20 mouse cellular contexts compared by ENCODE assay signal in genomic region chr5:113005941-113006391, GRCm38 (mm10). TPM values are rescaled to one million over a fixed set of nuclear protein-coding genes. Genes with fewer than 3 reads are reported as not detected.
DNase-seq lines count a peak whose midpoint lies in the region; ATAC-seq and TF ChIP-seq lines count a peak whose summit lies in the region.
"Had no signal": no experiment of that assay in that cellular context is flagged by ENCODE, and none has a peak within 500 bp of the region (broad histone marks: within the 10 kb centered on the region; RNA-seq: fewer than 3 reads in every experiment).

No protein-coding gene starts in this region.

- peak overlapping the region; percentile 32; the same call in 1 of the 2 replicates for H3K27ac ChIP-seq in cerebellum, adult 2 months (ENCODE audit: insufficient read depth, low read length)
- H3K27ac ChIP-seq: embryonic facial prominence, embryonic 10.5 days; forebrain, embryonic 13.5 days; heart, adult 2 months; hindbrain, postnatal 0 days; liver, embryonic 15.5 days; stomach, postnatal 0 days had no signal

- no peak overlapping the region for H3K4me3 ChIP-seq in cerebellum, adult 2 months (replicated peaks; ENCODE audit: insufficient read depth, low read depth, low read length)
- H3K4me3 ChIP-seq: embryonic facial prominence, embryonic 10.5 days; forebrain, embryonic 13.5 days; heart, adult 2 months; liver, embryonic 15.5 days; megakaryocyte, embryonic 14.5 days had no signal

- no peak for TF ChIP-seq CTCF in cerebellum, adult 2 months (IDR thresholded peaks at IDR 0.05; ENCODE audit: borderline replicate concordance, insufficient read depth, low read depth, low read length)

- H3K27me3 ChIP-seq in cerebellum, adult 2 months (ENCODE audit: control insufficient read depth, insufficient read depth, low read length), result no peaks in the 10 kb centered on the region
- H3K27me3 ChIP-seq: liver, embryonic 15.5 days had no signal

- peaks cover 51% of the 10 kb centered on the region for H3K4me1 ChIP-seq in cerebellum, adult 2 months (ENCODE audit: control insufficient read depth, insufficient read depth, low read length)

- no peak for DNase-seq in cerebellum, postnatal 4 days (ENCODE audit: low spot score in 2 of 2)
- peak; percentile 60 to 67 for DNase-seq in cerebellum, adult 2 months
- peak; percentile 51 to 70 for DNase-seq in lung, adult 18-20 months
- DNase-seq in lung, postnatal 36 days, result peak; percentile 68
- DNase-seq in embryo, embryonic 9.5 days (ENCODE audit: extremely low spot score), result no peak
- DNase-seq in ovary, postnatal 36 days (ENCODE audit: low spot score), result no peak
- no peak for DNase-seq in right cerebral cortex, postnatal 10 days (ENCODE audit: low spot score in 2 of 2)
- DNase-seq: adrenal gland, postnatal 36 days; heart, adult 2 months; kidney, adult 8-10 months; right cerebral cortex, postnatal 25 days had no signal

- TF ChIP-seq POLR2A in cerebellum, adult 2 months (IDR thresholded peaks at IDR 0.05; ENCODE audit: borderline replicate concordance, insufficient read depth, low read length), result no peak

- ATAC-seq in cerebellum, adult (ENCODE audit: insufficient number of reproducible peaks, low FRiP score, low TSS enrichment), result 0 out of 2 replicates have a peak, but pooled peaks have one; percentile 36
- ATAC-seq: CD4-positive, CD25-positive, alpha-beta regulatory T cell, adult 4 months; forebrain, embryonic 13.5 days; hindbrain, postnatal 0 days had no signal

- WGBS in cerebellum, adult 2 months, result 8% methylated on average over 7 of the region's 7 CpGs

RNA-seq across cellular contexts. Expression of gene Grk3, which starts 9.6 kb away (rescaled TPM):
- polyA plus RNA-seq in cerebellum, adult 2 months (2012; rRNA removed), result 58.0 and 66.0 TPM in 2 replicates
- polyA plus RNA-seq: G1E had no signal

Comparison
In these comparisons a context has a peak if more than half of its experiments do, and no peak if none do; other contexts are left out.
1. DNase-seq: peak in cerebellum, adult 2 months (2 of 2), lung, adult 18-20 months (2 of 2) and lung, postnatal 36 days (single experiment); none in cerebellum, postnatal 4 days (0 of 2), embryo, embryonic 9.5 days (single experiment), ovary, postnatal 36 days (single experiment) and right cerebral cortex, postnatal 10 days (0 of 2).